Mouse (Mus musculus) hindbrain, embryonic 11.5 days (tissue): ENCODE measurements at regions not wholly inside any gene's neighbourhood (a gene's known extent, or its start where the extent isn't known, plus 50 kb on each side); places are given as distances from the start of the nearest gene placed in this dataset.

ENCODE experiments used
- ATAC-seq: fragments of 200-750 bp; cut with Nextera tagmentation; 2 replicates; pipeline ENCODE4 v1.8.0; 2017; ENCODE audit warnings: mild to moderate bottlenecking, moderate TSS enrichment, moderate library complexity; ENCODE audit not compliant: low FRiP score
- DNase-seq: peaks from one replicate; pipeline ENCODE4 v3.0.0-alpha.2; 2015; ENCODE audit warnings: low spot score
- H3K27ac ChIP-seq: fragments of 300-500 bp; sonication (generic); 2 replicates; pipeline ENCODE4 v1.5.1; 2014; ENCODE audit warnings: mild to moderate bottlenecking, low read depth, low read length
- H3K27me3 ChIP-seq: fragments of 300-500 bp; sonication (generic); 2 replicates; pipeline ENCODE4 v1.6.1; 2014; ENCODE audit warnings: mild to moderate bottlenecking, low read length, moderate library complexity, mixed read lengths; ENCODE audit not compliant: control insufficient read depth, insufficient read depth
- H3K36me3 ChIP-seq: fragments of 300-500 bp; sonication (generic); 2 replicates; pipeline ENCODE4 v1.6.1; 2014; ENCODE audit warnings: mild to moderate bottlenecking, low read length, moderate library complexity, mixed read lengths; ENCODE audit not compliant: control insufficient read depth, insufficient read depth
- H3K4me1 ChIP-seq: fragments of 300-500 bp; sonication (generic); replicated peaks from 2 replicates; pipeline ENCODE4 v1.6.1; 2014; ENCODE audit warnings: low read length, mixed read lengths; ENCODE audit not compliant: control insufficient read depth, insufficient read depth
- H3K4me2 ChIP-seq: fragments of 300-500 bp; sonication (generic); replicated peaks from 2 replicates; pipeline ENCODE4 v1.6.1; 2014; ENCODE audit warnings: mild to moderate bottlenecking, low read depth, low read length
- H3K4me3 ChIP-seq: fragments of 300-500 bp; sonication (generic); 2 replicates; pipeline ENCODE4 v1.5.1; 2014; ENCODE audit warnings: low read depth, low read length
- H3K9ac ChIP-seq: fragments of 300-500 bp; sonication (generic); 2 replicates; pipeline ENCODE4 v1.6.1; 2014; ENCODE audit warnings: low read depth, low read length
- H3K9me3 ChIP-seq: fragments of 300-500 bp; sonication (generic); 2 replicates; pipeline ENCODE4 v1.6.1; 2016; ENCODE audit warnings: low read length; ENCODE audit not compliant: control insufficient read depth
- WGBS: fragments of 180-500 bp; shearing (Covaris S2); extraction: QIAGEN DNeasy Blood & Tissue Kit; methylation state at CpG from one replicate; pipeline ENCODE4 v1.1.7; 2014; 5-methylcytosine and 5-hydroxymethylcytosine counted together

GRCm38 (mm10) chr3:35097766-35098165 lies 447.6 kb downstream of the Sox2 start:
- DNase-seq: no peak
- Histone ChIP-seq H3K4me2 (no peak overlapping the region), H3K27ac (no peak overlapping the region), H3K36me3 (no peaks in the 10 kb centered on the region), H3K4me1 (no peaks in the 10 kb centered on the region; the same call in 1 of the 2 replicates), H3K4me3 (no peak overlapping the region), H3K27me3 (no peaks in the 10 kb centered on the region), H3K9me3 (no peaks in the 10 kb centered on the region), H3K9ac (no peak overlapping the region)
- WGBS: 83% methylated on average over 6 of the region's 6 CpGs
- ATAC-seq: no peak

GRCm38 (mm10) chr3:35099226-35099625 lies 449.0 kb downstream of the Sox2 start:
- 68% methylated on average over 3 of the region's 3 CpGs for WGBS
- ATAC-seq (no peak), DNase-seq (no peak)
- Histone ChIP-seq H3K36me3 (no peaks in the 10 kb centered on the region), H3K4me1 (no peaks in the 10 kb centered on the region; the same call in 1 of the 2 replicates), H3K4me3 (no peak overlapping the region), H3K4me2 (no peak overlapping the region), H3K27ac (no peak overlapping the region), H3K27me3 (no peaks in the 10 kb centered on the region), H3K9me3 (no peaks in the 10 kb centered on the region), H3K9ac (no peak overlapping the region)

DNA sequence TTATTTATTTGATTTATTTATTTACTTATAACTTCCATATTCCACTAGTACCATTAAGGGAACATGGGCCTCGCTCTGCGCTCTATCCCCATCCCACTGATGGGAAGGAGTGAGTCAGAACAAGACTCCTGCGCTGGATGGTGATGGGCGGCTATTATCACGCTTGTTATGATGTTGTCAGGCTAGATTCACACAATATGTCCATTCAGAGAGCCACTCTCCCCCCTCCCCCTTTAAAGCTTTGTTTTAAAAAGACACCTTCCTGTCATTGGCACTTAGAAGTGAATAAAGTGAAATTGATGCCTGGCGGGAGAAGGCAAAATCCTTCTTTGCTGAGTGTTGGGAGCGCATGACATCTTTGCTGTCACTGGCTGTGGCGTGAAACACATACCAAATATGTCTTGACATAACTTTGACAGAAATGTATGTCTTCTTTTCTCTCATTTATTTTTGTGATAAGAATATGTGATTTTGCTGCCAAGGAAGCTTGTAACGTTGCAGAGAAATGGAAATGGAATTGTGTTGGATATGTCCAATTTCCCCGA lies 449.7 kb downstream of the Sox2 start:
- peaks cover 3% of the 10 kb centered on the region; the same call in 1 of the 2 replicates for H3K4me1 ChIP-seq
- H3K4me2 ChIP-seq: no peak overlapping the region
- ATAC-seq: no peak
- no peak for DNase-seq
- H3K27me3 ChIP-seq: no peaks in the 10 kb centered on the region
- H3K27ac ChIP-seq: no peak overlapping the region
- no peak overlapping the region for H3K4me3 ChIP-seq
- no peak overlapping the region for H3K9ac ChIP-seq
- H3K36me3 ChIP-seq: no peaks in the 10 kb centered on the region
- WGBS: 62% methylated on average over 10 of the region's 10 CpGs
- no peaks in the 10 kb centered on the region for H3K9me3 ChIP-seq

- DNase-seq (no peak), ATAC-seq (no peak)
- no peaks in the 10 kb centered on the region for H3K9me3 ChIP-seq
- 81% methylated on average over 8 of the region's 8 CpGs for WGBS
- H3K4me3 ChIP-seq: no peak overlapping the region
- no peaks in the 10 kb centered on the region for H3K27me3 ChIP-seq
- H3K4me1 ChIP-seq: peaks cover 6% of the 10 kb centered on the region; the same call in 1 of the 2 replicates
- H3K9ac ChIP-seq: no peak overlapping the region
- no peak overlapping the region for H3K27ac ChIP-seq
- no peak overlapping the region for H3K4me2 ChIP-seq
- no peaks in the 10 kb centered on the region for H3K36me3 ChIP-seq
Measured at GRCm38 (mm10) chr3:35101286-35101685, 451.1 kb downstream of the Sox2 start.

- H3K27ac ChIP-seq: 0 out of 2 replicates have a peak overlapping the region, but pooled peaks have one; percentile 20
- 32% methylated on average over 5 of the region's 5 CpGs for WGBS
- no peak overlapping the region for H3K4me2 ChIP-seq
- ATAC-seq (no peak), DNase-seq (peak; percentile 37)
- H3K9ac ChIP-seq: no peak overlapping the region
- no peaks in the 10 kb centered on the region for H3K27me3 ChIP-seq
- no peaks in the 10 kb centered on the region for H3K9me3 ChIP-seq
- H3K36me3 ChIP-seq: no peaks in the 10 kb centered on the region
- peaks cover 6% of the 10 kb centered on the region; the same call in 1 of the 2 replicates for H3K4me1 ChIP-seq
- no peak overlapping the region for H3K4me3 ChIP-seq
Measured at GRCm38 (mm10) chr3:35101951-35102350, 451.7 kb downstream of the Sox2 start.

- H3K4me3 ChIP-seq: no peak overlapping the region
- H3K4me1 ChIP-seq: peaks cover 6% of the 10 kb centered on the region; the same call in 1 of the 2 replicates
- no peaks in the 10 kb centered on the region for H3K9me3 ChIP-seq
- ATAC-seq (peak; percentile 66; the same call in 1 of the 2 replicates), DNase-seq (peak; percentile 87)
- H3K4me2 ChIP-seq: 0 out of 2 replicates have a peak overlapping the region, but pooled peaks have one; percentile 12
- H3K36me3 ChIP-seq: no peaks in the 10 kb centered on the region
- WGBS: 33% methylated on average over 13 of the region's 13 CpGs
- no peaks in the 10 kb centered on the region for H3K27me3 ChIP-seq
- no peak overlapping the region for H3K9ac ChIP-seq
- H3K27ac ChIP-seq: peak overlapping the region; percentile 55; the same call in 1 of the 2 replicates
Measured at GRCm38 (mm10) chr3:35102715-35103591, 452.7 kb downstream of the Sox2 start.

DNA sequence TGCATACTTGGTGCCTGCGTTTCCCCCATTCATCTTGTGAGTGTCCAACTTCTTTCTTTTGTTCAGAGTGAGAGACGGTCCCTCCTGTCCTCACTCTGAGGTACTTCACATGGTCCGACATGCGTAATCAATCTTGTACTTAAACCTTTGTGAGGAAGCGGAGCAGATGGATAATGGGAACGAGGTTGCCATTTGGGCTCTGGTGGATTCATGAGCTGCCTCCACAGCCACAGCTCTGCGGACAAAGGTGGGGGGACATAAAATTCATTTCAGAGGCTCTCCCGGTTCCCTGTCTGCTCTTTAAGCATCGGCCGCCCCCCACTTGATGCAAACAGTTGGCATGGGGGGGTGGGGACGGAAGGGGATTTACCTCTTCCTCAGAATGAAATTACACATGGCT lies 454.7 kb downstream of the Sox2 start:
- Histone ChIP-seq H3K4me2 (no peak overlapping the region), H3K4me3 (no peak overlapping the region), H3K9ac (no peak overlapping the region), H3K27me3 (no peaks in the 10 kb centered on the region), H3K36me3 (no peaks in the 10 kb centered on the region), H3K27ac (0 out of 2 replicates have a peak overlapping the region, but pooled peaks have one; percentile 43), H3K4me1 (peaks cover 6% of the 10 kb centered on the region; the same call in 1 of the 2 replicates), H3K9me3 (no peaks in the 10 kb centered on the region)
- WGBS: 38% methylated on average over 11 of the region's 11 CpGs
- 0 out of 2 replicates have a peak, but pooled peaks have one; percentile 46 for ATAC-seq
- DNase-seq: peak; percentile 44

GRCm38 (mm10) chr3:35106097-35106496 lies 455.9 kb downstream of the Sox2 start:
- Histone ChIP-seq H3K27ac (no peak overlapping the region), H3K4me3 (no peak overlapping the region), H3K9ac (no peak overlapping the region), H3K27me3 (no peaks in the 10 kb centered on the region), H3K4me2 (no peak overlapping the region), H3K9me3 (no peaks in the 10 kb centered on the region), H3K36me3 (no peaks in the 10 kb centered on the region), H3K4me1 (peaks cover 6% of the 10 kb centered on the region; the same call in 1 of the 2 replicates)
- ATAC-seq (no peak), DNase-seq (no peak)
- whole genome bisulfite sequencing: 82% methylated on average over 7 of the region's 7 CpGs
